Mouse (Mus musculus): Measurements from ENCODE around the gene Mlec.

DNA sequence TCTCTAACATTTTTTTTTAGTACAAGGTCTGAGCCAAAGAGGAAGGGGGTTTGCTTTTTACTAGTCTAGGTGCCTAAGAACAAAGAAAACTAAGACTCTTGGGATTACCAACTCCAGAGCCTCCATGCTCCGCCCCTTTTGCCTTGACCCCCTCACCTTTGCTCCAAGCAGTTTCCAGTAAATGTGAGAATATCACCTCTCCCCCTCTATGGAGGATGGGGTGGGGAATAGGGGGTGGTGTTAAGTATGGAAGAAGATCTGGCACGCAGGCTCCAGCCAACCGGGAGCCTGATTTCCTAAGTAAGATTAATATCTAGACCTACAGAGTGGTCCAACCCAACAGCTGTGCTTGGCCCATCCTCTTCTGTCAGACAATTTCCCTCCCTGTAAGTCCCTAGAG lies 17.3 kb downstream of the Mlec start:
- TF ChIP-seq CTCF (conservative IDR thresholded peaks at IDR 0.05; ENCODE audit: low read length) (no peak), POU5F1 (IDR thresholded peaks at IDR 0.05; ENCODE audit: borderline replicate concordance, low read length) (no peak), NANOG (IDR thresholded peaks at IDR 0.05; ENCODE audit: borderline replicate concordance, low read length) (peak; percentile 14; the same call in 1 of the 2 replicates)
